Mouse (Mus musculus): ENCODE data around the gene Eif3c. TPM values are rescaled to one million over a fixed set of nuclear protein-coding genes. Genes with fewer than 3 reads are reported as not detected.
A peak's percentile ranks its signal among the peaks of the same experiment; 100 is the strongest.

Gene Eif3c
- polyA plus RNA-seq, 1 experiment from 2014 or later = 196 TPM

DNA sequence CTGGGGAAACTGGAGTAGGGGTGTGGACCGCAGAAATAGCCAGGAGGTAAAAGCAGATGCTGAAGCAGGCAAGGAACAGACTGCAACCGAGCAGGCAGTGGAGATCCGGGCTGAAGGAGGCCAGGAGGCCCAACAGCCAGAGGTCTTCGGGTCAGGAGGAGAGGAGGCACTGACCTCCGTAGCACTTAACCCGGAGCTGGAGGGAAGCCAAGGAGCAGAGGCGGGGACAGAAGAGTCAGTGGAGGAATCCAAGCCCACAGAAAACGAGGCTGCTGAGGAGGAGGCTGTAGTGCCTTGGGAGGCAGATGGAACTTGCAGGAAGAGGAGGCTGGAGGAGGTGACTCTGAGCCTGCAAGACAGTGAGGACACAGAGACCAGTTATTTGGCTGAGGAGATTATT lies 20.6 kb upstream of the Eif3c start:
- H3K4me1 ChIP-seq = peaks cover 7% of the 10 kb centered on the region; the same call in 1 of the 2 replicates
- H3K36me3 ChIP-seq = no peaks in the 10 kb centered on the region
- no peak overlapping the region for H3K4me3 ChIP-seq (replicated peaks)
- no peaks in the 10 kb centered on the region for H3K9me3 ChIP-seq
- ATAC-seq (ENCODE audit: insufficient read depth, low FRiP score, low read depth) = no peak
- H3K4me2 ChIP-seq = no peak overlapping the region
- no peak overlapping the region for H3K9ac ChIP-seq
- 39% methylated on average over 8 of the region's 8 CpGs for WGBS
- H3K27ac ChIP-seq = no peak overlapping the region
- no peaks in the 10 kb centered on the region for H3K27me3 ChIP-seq (replicated peaks)

DNA sequence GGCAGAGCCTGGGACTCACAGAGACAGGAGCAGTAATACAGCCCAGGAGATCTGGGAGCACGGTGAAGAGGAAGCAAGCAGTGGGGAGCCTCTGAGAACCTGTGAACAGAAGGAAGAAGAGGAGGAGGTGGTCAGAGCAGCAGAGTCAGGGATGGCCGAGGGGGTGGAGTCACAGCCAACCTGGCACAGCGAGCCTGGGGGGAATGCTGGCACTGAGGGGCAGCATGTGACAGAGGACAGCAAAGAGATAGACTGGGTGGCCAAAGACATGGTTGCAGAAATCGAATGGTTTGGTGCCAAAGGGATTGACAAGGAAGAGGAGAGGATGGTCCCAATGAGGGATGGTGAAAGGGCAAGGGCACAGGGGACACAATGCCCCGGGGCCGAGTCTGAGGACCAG lies 19.5 kb upstream of the Eif3c start, which contains the start of gene Cln3:
Cln3 (minus strand) TSS at position 101 of the 400 bp plus-strand sequence.
- H3K4me1 ChIP-seq = peaks cover 7% of the 10 kb centered on the region; the same call in 1 of the 2 replicates
- no peak for ATAC-seq (ENCODE audit: insufficient read depth, low FRiP score, low read depth)
- H3K4me2 ChIP-seq = no peak within 1 kb of the TSS
- H3K9me3 ChIP-seq = no peaks in the 10 kb centered on the region
- H3K27me3 ChIP-seq (replicated peaks) = no peaks in the 10 kb centered on the region
- H3K27ac ChIP-seq = 0 out of 2 replicates have a peak within 1 kb of the TSS, but pooled peaks have one; percentile 5
- H3K4me3 ChIP-seq (replicated peaks) = no peak within 1 kb of the TSS
- H3K9ac ChIP-seq = no peak within 1 kb of the TSS
- WGBS = 64% methylated on average over 6 of the region's 6 CpGs
- no peaks in the 10 kb centered on the region for H3K36me3 ChIP-seq

DNA sequence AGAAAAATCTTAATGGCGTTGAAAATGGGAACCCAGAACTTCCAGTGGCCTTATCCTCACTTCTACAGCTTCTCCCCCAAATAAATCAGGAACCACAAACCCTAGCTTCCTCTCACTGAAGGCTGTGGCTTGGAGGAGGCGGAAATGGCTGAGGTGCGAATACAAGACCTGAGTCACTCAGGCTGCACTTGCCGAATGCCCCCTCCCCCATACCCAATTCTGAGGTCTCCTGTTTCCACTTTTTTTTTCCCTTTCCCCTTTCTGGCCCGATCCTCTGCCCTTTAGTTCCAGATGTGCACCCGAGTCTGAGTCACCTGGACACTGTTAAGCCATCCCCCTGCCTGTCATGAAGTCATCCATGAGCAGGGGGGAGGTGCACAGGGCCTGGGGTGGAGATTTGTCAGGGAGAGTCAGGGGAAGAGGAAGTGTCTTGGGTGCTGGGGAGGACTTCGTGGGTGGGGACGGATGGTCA lies 18.3 kb upstream of the Eif3c start, which contains the start of gene Apobr:
Apobr (plus strand) TSS at position 437 of the 472 bp plus-strand sequence.
- no peak within 1 kb of the TSS for H3K9ac ChIP-seq
- H3K4me3 ChIP-seq (replicated peaks) = peak within 1 kb of the TSS; percentile 57
- WGBS = 70% methylated on average over 8 of the region's 8 CpGs
- H3K27ac ChIP-seq = peak within 1 kb of the TSS; percentile 80; the same call in 1 of the 2 replicates
- peaks cover 7% of the 10 kb centered on the region; the same call in 1 of the 2 replicates for H3K4me1 ChIP-seq
- H3K9me3 ChIP-seq = no peaks in the 10 kb centered on the region
- H3K4me2 ChIP-seq = peak within 1 kb of the TSS; percentile 80
- no peaks in the 10 kb centered on the region for H3K27me3 ChIP-seq (replicated peaks)
- no peak for ATAC-seq (ENCODE audit: insufficient read depth, low FRiP score, low read depth)
- H3K36me3 ChIP-seq = no peaks in the 10 kb centered on the region

DNA sequence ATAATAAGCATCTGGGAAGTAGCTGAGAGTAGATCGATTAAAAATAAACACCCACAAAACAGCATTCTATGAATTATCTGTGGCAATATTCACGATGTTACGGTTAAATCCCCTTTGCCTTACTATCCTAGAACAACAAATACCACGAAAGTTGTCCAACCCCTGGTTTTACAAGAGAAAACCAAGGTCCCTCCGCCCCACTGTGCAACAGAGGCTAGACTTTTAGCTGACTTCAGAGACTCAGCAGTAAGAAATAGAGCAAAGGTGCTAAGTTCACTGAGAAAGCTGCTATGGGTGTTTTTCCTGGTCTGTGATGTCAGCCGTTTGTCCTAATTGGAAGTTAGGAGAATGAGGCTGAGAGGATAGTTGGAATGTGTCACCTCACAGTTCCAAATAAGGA lies 17.6 kb upstream of the Eif3c start:
- ATAC-seq (ENCODE audit: insufficient read depth, low FRiP score, low read depth) = no peak
- Histone ChIP-seq H3K9me3 (no peaks in the 10 kb centered on the region), H3K4me2 (peak overlapping the region; percentile 80), H3K36me3 (no peaks in the 10 kb centered on the region), H3K4me3 (replicated peaks) (peak overlapping the region; percentile 57), H3K4me1 (peaks cover 7% of the 10 kb centered on the region; the same call in 1 of the 2 replicates), H3K27me3 (replicated peaks) (no peaks in the 10 kb centered on the region), H3K9ac (no peak overlapping the region), H3K27ac (peak overlapping the region; percentile 80)
- 46% methylated on average over 6 of the region's 6 CpGs for WGBS

DNA sequence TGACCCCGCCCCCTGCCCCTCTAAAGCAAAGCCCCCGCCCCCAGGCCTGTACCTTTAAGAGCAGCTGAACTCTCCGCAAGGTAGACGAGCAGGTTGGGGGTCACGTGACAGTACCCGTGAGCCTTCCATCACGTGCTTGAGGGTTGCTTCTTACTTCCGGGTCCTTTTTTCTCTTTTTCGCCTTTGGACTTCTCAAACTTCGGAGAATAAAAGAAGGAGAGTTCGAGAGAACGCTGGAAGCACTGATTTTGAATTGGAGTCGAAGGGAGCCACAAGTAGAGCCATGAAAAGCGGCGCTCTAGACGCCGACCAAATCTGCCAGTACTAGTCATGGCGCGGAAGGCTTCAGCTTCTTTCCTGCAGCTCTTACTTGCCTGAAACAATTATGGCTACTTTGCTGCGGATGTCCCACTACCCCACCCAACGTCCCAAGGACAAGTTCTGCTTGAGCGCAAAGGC lies 17.1 kb upstream of the Eif3c start:
- H3K27ac ChIP-seq = peak overlapping the region; percentile 80
- H3K4me1 ChIP-seq = peaks cover 7% of the 10 kb centered on the region; the same call in 1 of the 2 replicates
- H3K4me2 ChIP-seq = peak overlapping the region; percentile 80
- H3K9ac ChIP-seq = peak overlapping the region; percentile 20; the same call in 1 of the 2 replicates
- ATAC-seq (ENCODE audit: insufficient read depth, low FRiP score, low read depth) = peak; percentile 79
- H3K36me3 ChIP-seq = no peaks in the 10 kb centered on the region
- under 1% methylated on average over 22 of the region's 22 CpGs for WGBS
- H3K4me3 ChIP-seq (replicated peaks) = peak overlapping the region; percentile 57
- no peaks in the 10 kb centered on the region for H3K9me3 ChIP-seq
- no peaks in the 10 kb centered on the region for H3K27me3 ChIP-seq (replicated peaks)

GRCm38 (mm10) chr7:126582759-126583158 lies 16.5 kb upstream of the Eif3c start:
- Histone ChIP-seq H3K4me2 (peak overlapping the region; percentile 80), H3K9me3 (no peaks in the 10 kb centered on the region), H3K27me3 (replicated peaks) (no peaks in the 10 kb centered on the region), H3K4me3 (replicated peaks) (peak overlapping the region; percentile 57), H3K9ac (0 out of 2 replicates have a peak overlapping the region, but pooled peaks have one; percentile 37), H3K27ac (peak overlapping the region; percentile 80), H3K36me3 (no peaks in the 10 kb centered on the region), H3K4me1 (peaks cover 7% of the 10 kb centered on the region; the same call in 1 of the 2 replicates)
- 1% methylated on average over 20 of the region's 20 CpGs for WGBS
- peak; percentile 59; the same call in 1 of the 2 replicates for ATAC-seq (ENCODE audit: insufficient read depth, low FRiP score, low read depth)

DNA sequence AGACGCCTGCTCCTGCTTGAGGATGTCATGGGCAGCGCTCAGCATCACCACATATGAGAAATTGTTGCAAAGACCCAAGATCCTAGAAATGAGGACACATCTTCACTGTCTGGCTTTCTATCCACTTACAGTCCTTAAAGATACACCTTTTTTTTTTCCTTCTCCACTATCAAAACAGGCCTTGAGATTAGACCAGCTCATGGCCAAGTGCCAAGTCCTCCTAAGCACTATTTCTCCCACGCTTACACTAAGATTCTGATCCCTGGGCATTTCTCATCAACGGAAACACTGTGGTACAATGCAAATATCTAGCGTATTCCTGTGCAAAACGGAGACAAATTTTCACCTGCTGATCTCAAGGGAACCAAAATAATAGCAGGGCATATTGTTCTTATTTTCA lies 15.4 kb upstream of the Eif3c start:
- Histone ChIP-seq H3K27ac (peak overlapping the region; percentile 6; the same call in 1 of the 2 replicates), H3K9ac (no peak overlapping the region), H3K36me3 (no peaks in the 10 kb centered on the region), H3K9me3 (no peaks in the 10 kb centered on the region), H3K4me2 (peak overlapping the region; percentile 4; the same call in 1 of the 2 replicates), H3K27me3 (replicated peaks) (no peaks in the 10 kb centered on the region), H3K4me1 (peaks cover 7% of the 10 kb centered on the region; the same call in 1 of the 2 replicates), H3K4me3 (replicated peaks) (no peak overlapping the region)
- ATAC-seq (ENCODE audit: insufficient read depth, low FRiP score, low read depth) = no peak
- WGBS = 73% methylated on average over 6 of the region's 6 CpGs

GRCm38 (mm10) chr7:126579172-126579571 lies 13.0 kb upstream of the Eif3c start:
- WGBS = 44% methylated on average over 8 of the region's 8 CpGs
- Histone ChIP-seq H3K9ac (no peak overlapping the region), H3K4me1 (peaks cover 7% of the 10 kb centered on the region; the same call in 1 of the 2 replicates), H3K4me3 (replicated peaks) (no peak overlapping the region), H3K9me3 (no peaks in the 10 kb centered on the region), H3K36me3 (peaks cover 6% of the 10 kb centered on the region; the same call in 1 of the 2 replicates), H3K27ac (no peak overlapping the region), H3K4me2 (no peak overlapping the region), H3K27me3 (replicated peaks) (no peaks in the 10 kb centered on the region)
- no peak for ATAC-seq (ENCODE audit: insufficient read depth, low FRiP score, low read depth)

- Histone ChIP-seq H3K27me3 (replicated peaks) (no peaks in the 10 kb centered on the region), H3K27ac (no peak overlapping the region), H3K4me2 (no peak overlapping the region), H3K4me3 (replicated peaks) (no peak overlapping the region), H3K9ac (no peak overlapping the region), H3K36me3 (peaks cover 6% of the 10 kb centered on the region; the same call in 1 of the 2 replicates), H3K4me1 (no peaks in the 10 kb centered on the region), H3K9me3 (no peaks in the 10 kb centered on the region)
- ATAC-seq (ENCODE audit: insufficient read depth, low FRiP score, low read depth) = no peak
- 54% methylated on average over 8 of the region's 8 CpGs for WGBS
These were observed 10.7 kb upstream of the Eif3c start for GRCm38 (mm10) chr7:126576946-126577345.

DNA sequence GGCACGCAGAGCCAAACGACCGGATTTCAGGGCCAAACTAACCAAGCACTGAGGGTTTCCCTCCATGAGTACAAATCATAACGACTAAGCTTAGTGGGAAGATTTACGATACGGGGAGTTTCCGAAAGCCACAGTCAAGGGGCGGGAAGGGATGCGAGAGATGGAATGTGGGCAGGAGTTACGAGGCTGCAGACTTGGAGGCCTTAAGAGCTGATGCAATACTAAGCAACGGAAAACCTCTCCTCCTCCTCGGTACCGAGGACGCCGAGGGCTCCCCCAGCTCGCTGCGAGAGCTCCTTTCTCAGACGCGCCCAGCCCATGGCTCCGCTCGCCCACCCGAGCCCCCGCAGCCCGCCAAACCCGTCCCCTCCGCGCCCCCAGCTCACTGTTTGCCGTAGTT lies 518 bp downstream of the Eif3c start:
- whole genome bisulfite sequencing = under 1% methylated on average over 26 of the region's 28 CpGs
- ATAC-seq (ENCODE audit: insufficient read depth, low FRiP score, low read depth) = peak; percentile 21; the same call in 1 of the 2 replicates
- Histone ChIP-seq H3K9me3 (no peaks in the 10 kb centered on the region), H3K36me3 (peaks cover 25% of the 10 kb centered on the region), H3K4me3 (replicated peaks) (peak overlapping the region; percentile 99), H3K27ac (peak overlapping the region; percentile 89), H3K4me2 (peak overlapping the region; percentile 61), H3K4me1 (0 out of 2 replicates have a peak, but pooled peaks cover 4% of the 10 kb centered on the region), H3K27me3 (replicated peaks) (no peaks in the 10 kb centered on the region), H3K9ac (peak overlapping the region; percentile 85)

- H3K4me1 ChIP-seq = no peaks in the 10 kb centered on the region
- no peak overlapping the region for H3K4me2 ChIP-seq
- no peaks in the 10 kb centered on the region for H3K9me3 ChIP-seq
- WGBS = 98% methylated on average over 5 of the region's 5 CpGs
- no peak overlapping the region for H3K27ac ChIP-seq
- no peaks in the 10 kb centered on the region for H3K27me3 ChIP-seq (replicated peaks)
- ATAC-seq (ENCODE audit: insufficient read depth, low FRiP score, low read depth) = no peak
- H3K9ac ChIP-seq = no peak overlapping the region
- H3K4me3 ChIP-seq (replicated peaks) = no peak overlapping the region
- H3K36me3 ChIP-seq = peaks cover 66% of the 10 kb centered on the region
These were observed 9.6 kb downstream of the Eif3c start for GRCm38 (mm10) chr7:126556635-126557034.

- Histone ChIP-seq H3K27me3 (replicated peaks) (no peaks in the 10 kb centered on the region), H3K36me3 (peaks cover 73% of the 10 kb centered on the region), H3K4me3 (replicated peaks) (no peak overlapping the region), H3K27ac (no peak overlapping the region), H3K9ac (no peak overlapping the region), H3K4me2 (no peak overlapping the region), H3K4me1 (no peaks in the 10 kb centered on the region), H3K9me3 (no peaks in the 10 kb centered on the region)
- WGBS = 94% methylated on average over 1 of the region's 1 CpGs
- ATAC-seq (ENCODE audit: insufficient read depth, low FRiP score, low read depth) = no peak
These were observed 11.4 kb downstream of the Eif3c start for GRCm38 (mm10) chr7:126554796-126555195.

Data from stomach, embryonic 15.5 days (tissue).